Mouse (Mus musculus) liver, embryonic 11.5 days (tissue): Measurements from ENCODE around the gene Pih1d3. TPM values are rescaled to one million over a fixed set of nuclear protein-coding genes. Genes with fewer than 3 reads are reported as not detected.

Experiments used
- ATAC-seq: fragments of 200-750 bp; cut with Nextera tagmentation; replicated peaks from 2 replicates; pipeline ENCODE4 v1.8.0; 2017; ENCODE audit warnings: moderate number of reproducible peaks, mild to moderate bottlenecking, moderate TSS enrichment, moderate library complexity; ENCODE audit not compliant: low FRiP score
- DNase-seq: peaks from one replicate; pipeline ENCODE4 v3.0.0-alpha.2; 2017; ENCODE audit warnings: low spot score
- H3K27ac ChIP-seq: fragments of 300-500 bp; sonication (generic); 2 replicates; pipeline ENCODE4 v1.5.1; 2014; ENCODE audit warnings: mild to moderate bottlenecking, low read depth, low read length, control low read depth
- H3K27me3 ChIP-seq: fragments of 300-500 bp; sonication (generic); replicated peaks from 2 replicates; pipeline ENCODE4 v1.6.1; 2014; ENCODE audit warnings: low read length, mixed read lengths; ENCODE audit not compliant: control insufficient read depth, insufficient read depth
- H3K36me3 ChIP-seq: fragments of 300-500 bp; sonication (generic); 2 replicates; pipeline ENCODE4 v1.6.1; 2014; ENCODE audit warnings: mild to moderate bottlenecking, low read length, moderate library complexity, mixed read lengths; ENCODE audit not compliant: control insufficient read depth, insufficient read depth
- H3K4me1 ChIP-seq: fragments of 300-500 bp; sonication (generic); replicated peaks from 2 replicates; pipeline ENCODE4 v1.6.1; 2014; ENCODE audit warnings: low read length, mixed read lengths; ENCODE audit not compliant: control insufficient read depth, insufficient read depth
- H3K4me2 ChIP-seq: fragments of 300-500 bp; sonication (generic); 2 replicates; pipeline ENCODE4 v1.6.1; 2014; ENCODE audit warnings: mild to moderate bottlenecking, control low read depth, moderate library complexity
- H3K4me3 ChIP-seq: fragments of 300-500 bp; sonication (generic); 2 replicates; pipeline ENCODE4 v1.5.1; 2014; ENCODE audit warnings: low read depth, low read length, control low read depth
- H3K9ac ChIP-seq: fragments of 300-500 bp; sonication (generic); 2 replicates; pipeline ENCODE4 v1.6.1; 2014; ENCODE audit warnings: low read depth, low read length, control low read depth
- H3K9me3 ChIP-seq: fragments of 300-500 bp; sonication (generic); 2 replicates; pipeline ENCODE4 v1.6.1; 2016; ENCODE audit warnings: low read length, inconsistent platforms, mixed read lengths; ENCODE audit not compliant: control insufficient read depth
- WGBS: fragments of 180-500 bp; shearing (Covaris S2); extraction: QIAGEN DNeasy Blood & Tissue Kit; methylation state at CpG from one replicate; pipeline ENCODE4 v1.1.7; 2014; 5-methylcytosine and 5-hydroxymethylcytosine counted together
- polyA plus RNA-seq: library from polyadenylated mRNA; unstranded; fragments of >200 nt; fragmentation: Nextera tagmentation; extraction: Ambion mirVana; gene quantifications from 2 replicates; pipeline ENCODE4 v1.2.1, GENCODE M21; 2014

The Pih1d3 gene
- not detected in 2 replicates for polyA plus RNA-seq

DNA sequence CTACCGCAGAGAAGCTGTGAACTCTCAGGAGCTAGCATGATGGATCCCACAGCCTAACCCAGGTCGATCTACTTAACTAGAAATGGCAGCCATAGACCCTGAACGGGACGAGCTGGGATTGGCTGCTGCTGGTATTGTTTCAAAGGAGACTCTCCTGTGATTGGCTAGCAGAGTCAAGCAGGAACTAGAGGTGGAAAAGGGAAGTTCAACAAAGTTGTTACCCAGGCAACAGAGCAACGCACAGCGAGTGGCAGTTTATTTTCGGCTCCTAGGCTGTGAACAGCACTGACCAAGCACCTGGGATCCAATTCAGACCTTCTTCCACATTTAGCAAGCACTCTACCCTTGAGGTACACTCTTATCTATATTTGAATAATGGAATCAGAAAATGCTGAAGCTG is at the start of gene Pih1d3, which contains the start of gene 4931428L18Rik:
Gene Pih1d3 (plus strand): TSS at position 275 of the 400 bp plus-strand sequence.
Gene 4931428L18Rik (minus strand): TSS at position 121 of the 400 bp plus-strand sequence.
- no peak within 1 kb of the TSS for H3K27ac ChIP-seq
- WGBS = 71% methylated on average over 7 of the region's 7 CpGs
- no peak within 1 kb of the TSS for H3K4me3 ChIP-seq
- H3K9ac ChIP-seq = no peak within 1 kb of the TSS
- no peak for DNase-seq
- H3K36me3 ChIP-seq = no peaks in the 10 kb centered on the region
- no peaks in the 10 kb centered on the region for H3K4me1 ChIP-seq
- H3K4me2 ChIP-seq = no peak within 1 kb of the TSS
- ATAC-seq = no peak
- H3K9me3 ChIP-seq = no peaks in the 10 kb centered on the region
- H3K27me3 ChIP-seq = no peaks in the 10 kb centered on the region

DNA sequence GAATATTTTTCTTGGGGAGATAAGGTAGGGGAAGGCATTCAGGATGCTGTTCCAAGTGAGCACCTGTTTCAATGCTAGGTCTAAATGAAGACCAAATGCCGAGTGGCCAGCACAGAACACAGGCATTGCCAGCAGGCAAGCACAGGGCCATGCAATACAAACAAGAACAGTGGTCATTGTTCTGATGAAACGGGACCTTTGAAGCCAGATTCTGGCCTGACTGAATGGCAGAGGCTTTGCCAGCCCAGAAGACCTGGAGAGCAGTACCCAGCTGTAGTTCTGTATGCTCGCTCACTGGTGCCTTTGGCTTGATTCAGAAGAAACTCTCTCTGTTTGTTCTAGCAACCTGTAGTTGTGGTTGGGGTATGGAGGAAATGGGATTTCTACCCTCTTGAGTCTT is 47.2 kb upstream of the Pih1d3 start:
- Histone ChIP-seq H3K4me2 (no peak overlapping the region), H3K9me3 (no peaks in the 10 kb centered on the region), H3K9ac (no peak overlapping the region), H3K4me1 (no peaks in the 10 kb centered on the region), H3K27me3 (no peaks in the 10 kb centered on the region), H3K4me3 (no peak overlapping the region), H3K36me3 (no peaks in the 10 kb centered on the region), H3K27ac (no peak overlapping the region)
- WGBS = 66% methylated on average over 3 of the region's 3 CpGs
- ATAC-seq (no peak), DNase-seq (no peak)

DNA sequence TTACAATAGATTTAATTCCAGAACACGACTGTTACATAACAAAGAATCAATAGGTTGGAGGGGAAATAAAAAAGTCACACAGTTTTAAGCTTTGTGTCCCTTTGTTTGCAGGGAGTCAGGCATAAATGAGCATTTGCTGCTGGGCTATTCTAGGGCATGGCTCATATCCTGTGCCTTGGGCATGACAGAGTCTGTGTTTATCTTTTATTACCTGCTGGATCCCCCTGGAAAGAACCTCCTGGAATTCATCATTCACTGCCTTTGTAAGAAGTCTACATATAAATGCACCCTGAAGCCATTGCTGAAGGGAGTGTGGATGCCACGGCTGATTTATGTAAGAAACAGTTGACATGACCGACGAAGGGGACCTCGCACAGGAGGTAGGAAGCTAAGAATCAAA is 46.5 kb upstream of the Pih1d3 start, which contains the start of gene Lgsn:
Gene Lgsn (plus strand): TSS at position 301 of the 400 bp plus-strand sequence.
- ATAC-seq = no peak

DNA sequence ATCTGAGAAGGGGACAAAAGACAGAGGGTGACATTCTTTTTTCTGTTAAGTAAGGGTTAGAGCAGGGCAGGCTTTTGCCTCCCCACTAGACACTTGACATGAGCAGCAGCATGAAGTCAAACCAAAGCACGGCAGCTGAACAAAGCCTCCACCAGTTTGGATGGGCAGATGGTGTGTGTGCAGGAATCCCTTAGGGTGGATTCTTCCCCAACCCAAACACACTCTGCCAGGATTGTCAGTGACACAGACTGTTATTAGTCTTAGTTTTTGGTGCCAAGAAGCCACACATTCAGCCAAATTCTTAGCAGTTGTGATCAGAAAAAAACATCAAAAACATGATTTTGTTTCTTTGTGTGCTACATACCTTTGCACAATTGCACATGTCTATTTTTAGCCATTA is 44.4 kb upstream of the Pih1d3 start:
- no peaks in the 10 kb centered on the region for H3K9me3 ChIP-seq
- H3K4me3 ChIP-seq = no peak overlapping the region
- no peaks in the 10 kb centered on the region for H3K36me3 ChIP-seq
- WGBS = 67% methylated on average over 1 of the region's 1 CpGs
- ATAC-seq (no peak), DNase-seq (no peak)
- no peaks in the 10 kb centered on the region for H3K27me3 ChIP-seq
- H3K4me1 ChIP-seq = no peaks in the 10 kb centered on the region
- no peak overlapping the region for H3K9ac ChIP-seq
- no peak overlapping the region for H3K4me2 ChIP-seq
- no peak overlapping the region for H3K27ac ChIP-seq

More for the DNA sequence above, 46.5 kb upstream of the Pih1d3 start, which contains the start of gene Lgsn:
- Histone ChIP-seq H3K36me3 (no peaks in the 10 kb centered on the region), H3K9ac (no peak within 1 kb of the TSS), H3K4me3 (no peak within 1 kb of the TSS), H3K4me1 (no peaks in the 10 kb centered on the region), H3K27ac (no peak within 1 kb of the TSS), H3K4me2 (no peak within 1 kb of the TSS), H3K27me3 (no peaks in the 10 kb centered on the region), H3K9me3 (no peaks in the 10 kb centered on the region)
- WGBS = 78% methylated on average over 5 of the region's 5 CpGs
- no peak for DNase-seq

DNA sequence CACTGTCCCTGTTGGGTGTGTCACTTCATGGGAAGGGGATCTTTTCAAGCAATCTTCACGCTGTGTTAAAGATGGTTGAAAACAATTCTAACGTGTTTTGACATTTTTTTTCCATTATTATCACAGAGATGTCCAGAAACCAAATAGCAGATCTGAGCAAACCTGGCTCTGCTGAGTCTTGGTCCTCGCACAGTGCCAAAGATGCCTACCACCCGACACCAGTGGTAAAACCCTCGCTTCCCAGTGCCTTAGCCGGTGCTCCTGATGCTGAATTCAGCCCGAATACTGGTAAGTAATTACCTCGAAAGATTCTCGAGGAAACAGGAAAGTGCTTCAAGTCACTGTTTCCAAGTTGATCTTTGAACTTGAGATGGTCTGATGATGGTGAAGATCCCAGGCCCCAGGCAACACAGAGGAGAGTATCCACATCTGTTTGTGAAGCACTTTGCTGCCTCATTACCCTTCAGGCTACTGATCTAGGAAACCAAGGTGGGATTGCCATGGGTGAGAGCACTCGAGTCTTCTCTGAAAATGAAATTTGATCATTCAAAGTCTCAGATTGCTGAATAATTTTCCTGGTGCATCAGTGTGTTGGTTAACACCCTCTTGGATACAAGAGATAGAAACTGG is 32.3 kb upstream of the Pih1d3 start:
- H3K27me3 ChIP-seq = no peaks in the 10 kb centered on the region
- no peaks in the 10 kb centered on the region for H3K4me1 ChIP-seq
- no peak overlapping the region for H3K9ac ChIP-seq
- H3K4me3 ChIP-seq = no peak overlapping the region
- DNase-seq = no peak
- no peaks in the 10 kb centered on the region for H3K36me3 ChIP-seq
- no peak overlapping the region for H3K27ac ChIP-seq
- H3K4me2 ChIP-seq = no peak overlapping the region
- 73% methylated on average over 10 of the region's 10 CpGs for WGBS
- H3K9me3 ChIP-seq = no peaks in the 10 kb centered on the region
- ATAC-seq = no peak

DNA sequence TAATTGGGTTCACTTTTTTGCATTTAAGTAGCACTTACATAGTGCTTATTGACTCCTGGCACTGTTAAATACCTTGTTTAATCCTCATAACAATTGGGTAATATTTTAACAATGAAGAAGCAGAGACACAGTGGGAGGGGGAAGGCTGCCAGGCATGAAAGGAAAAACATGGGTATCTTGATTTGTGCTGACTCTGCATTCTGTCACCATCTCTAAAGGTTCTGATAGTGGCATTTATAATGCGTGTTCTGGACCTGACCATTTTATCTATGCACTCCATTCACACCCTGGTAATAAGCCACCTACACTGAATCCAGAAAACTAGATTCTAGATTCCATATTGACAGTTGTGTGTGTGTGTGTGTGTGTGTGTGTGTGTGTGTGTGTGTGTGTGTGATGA is 27.0 kb upstream of the Pih1d3 start:
- Histone ChIP-seq H3K27me3 (no peaks in the 10 kb centered on the region), H3K4me1 (no peaks in the 10 kb centered on the region), H3K4me3 (no peak overlapping the region), H3K36me3 (no peaks in the 10 kb centered on the region), H3K9ac (no peak overlapping the region), H3K4me2 (no peak overlapping the region), H3K9me3 (no peaks in the 10 kb centered on the region), H3K27ac (no peak overlapping the region)
- DNase-seq (no peak), ATAC-seq (no peak)
- WGBS = 75% methylated on average over 1 of the region's 1 CpGs

DNA sequence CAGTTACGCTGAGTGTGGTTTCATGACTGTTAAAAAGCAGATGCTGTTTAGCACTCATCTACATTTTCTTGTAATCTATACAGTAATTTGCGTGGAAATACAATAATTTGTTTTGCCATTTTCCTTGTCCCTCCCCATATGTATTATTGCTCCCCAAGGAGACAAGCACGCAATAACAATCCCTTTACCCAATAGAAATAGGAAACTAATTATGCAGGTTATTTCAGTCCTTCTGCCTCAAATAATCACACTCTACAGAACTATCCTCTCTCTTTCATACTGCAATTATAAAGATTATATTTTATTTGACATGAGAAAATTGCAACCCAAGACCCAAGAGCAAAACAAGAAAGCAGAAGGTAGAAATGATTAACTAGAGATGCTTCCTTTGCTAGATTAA is 25.7 kb upstream of the Pih1d3 start:
- Histone ChIP-seq H3K36me3 (no peaks in the 10 kb centered on the region), H3K4me2 (no peak overlapping the region), H3K27ac (no peak overlapping the region), H3K27me3 (no peaks in the 10 kb centered on the region), H3K4me3 (no peak overlapping the region), H3K4me1 (no peaks in the 10 kb centered on the region), H3K9me3 (no peaks in the 10 kb centered on the region), H3K9ac (no peak overlapping the region)
- ATAC-seq (no peak), DNase-seq (no peak)
- 88% methylated on average over 3 of the region's 3 CpGs for WGBS

DNA sequence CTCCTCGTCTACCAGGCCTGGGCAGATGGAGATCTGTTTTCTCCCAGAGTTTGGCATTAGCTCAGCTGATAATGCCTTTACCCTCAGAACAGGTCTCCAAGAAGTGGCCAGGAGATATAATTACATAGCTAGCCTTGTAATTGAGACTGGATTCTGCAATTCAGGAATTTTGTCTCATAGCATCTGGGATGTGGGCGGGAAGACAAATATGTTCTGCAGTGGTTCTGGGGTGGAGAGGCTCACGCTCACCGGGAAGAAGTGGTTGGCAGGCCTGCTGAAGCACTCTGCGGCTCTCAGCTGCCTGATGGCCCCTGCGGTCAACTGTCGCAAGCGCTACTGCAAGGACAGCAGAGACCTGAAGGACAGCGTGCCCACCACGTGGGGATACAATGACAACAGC is 18.9 kb upstream of the Pih1d3 start:
- Histone ChIP-seq H3K4me1 (no peaks in the 10 kb centered on the region), H3K4me3 (no peak overlapping the region), H3K9ac (no peak overlapping the region), H3K27ac (no peak overlapping the region), H3K4me2 (no peak overlapping the region), H3K27me3 (no peaks in the 10 kb centered on the region), H3K9me3 (no peaks in the 10 kb centered on the region), H3K36me3 (no peaks in the 10 kb centered on the region)
- DNase-seq (no peak), ATAC-seq (no peak)
- WGBS = 86% methylated on average over 10 of the region's 10 CpGs

DNA sequence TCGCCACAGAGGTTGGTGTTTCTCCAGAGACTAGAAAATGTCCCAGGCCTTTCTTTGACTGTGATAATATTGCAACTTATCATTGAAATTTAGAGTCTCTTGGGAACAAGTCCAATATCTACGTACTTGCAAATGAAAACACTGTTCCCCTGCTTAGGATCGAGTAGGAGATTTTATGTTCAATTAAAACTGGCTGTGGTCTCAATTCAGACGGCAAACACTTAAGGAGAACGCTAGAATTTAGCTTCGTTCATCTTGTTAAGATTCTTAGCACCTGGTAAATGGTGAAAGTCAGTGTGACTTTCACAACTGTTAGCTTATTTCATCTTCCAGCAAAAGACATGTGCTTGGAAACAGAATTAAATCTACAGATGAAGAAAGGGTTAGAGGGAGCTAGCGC is 17.3 kb upstream of the Pih1d3 start:
- Histone ChIP-seq H3K4me3 (no peak overlapping the region), H3K9me3 (no peaks in the 10 kb centered on the region), H3K36me3 (no peaks in the 10 kb centered on the region), H3K9ac (no peak overlapping the region), H3K27ac (no peak overlapping the region), H3K4me2 (no peak overlapping the region), H3K27me3 (no peaks in the 10 kb centered on the region), H3K4me1 (no peaks in the 10 kb centered on the region)
- ATAC-seq (no peak), DNase-seq (no peak)
- WGBS = 83% methylated on average over 7 of the region's 7 CpGs
